Mouse (Mus musculus) erythroblast, embryonic 14.5 days (primary cell): ENCODE data around the gene D630045J12Rik.

Source experiments
- GATA1 ChIP-seq: IDR thresholded peaks from 2 replicates; pipeline ENCODE4 v1.6.1; 2012; ENCODE audit warnings: low read length, inconsistent platforms, mixed read lengths
- TAL1 ChIP-seq: IDR thresholded peaks from 3 replicates; pipeline ENCODE4 v1.6.1; 2012; ENCODE audit warnings: low read length, inconsistent platforms, mixed read lengths

DNA sequence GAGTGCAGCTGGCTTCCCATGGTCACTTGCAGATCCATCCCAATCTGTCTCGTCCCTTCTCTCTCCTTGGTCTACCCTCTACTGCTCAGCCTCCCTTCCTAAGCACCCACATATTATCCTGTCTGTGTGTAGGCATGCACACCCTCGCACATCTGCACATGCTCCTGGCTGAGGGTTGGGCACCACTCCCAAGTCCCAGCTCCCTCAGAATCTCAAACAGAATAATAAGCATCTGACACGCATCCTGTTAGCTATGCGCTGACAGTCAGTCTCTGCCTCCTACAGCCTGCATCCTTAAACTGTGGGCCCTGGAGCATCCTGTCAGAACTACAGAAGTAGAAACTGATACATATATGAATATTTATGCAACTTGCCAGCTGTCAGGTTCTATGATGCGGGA lies 13.2 kb downstream of the D630045J12Rik start:
- TF ChIP-seq GATA1 (no peak), TAL1 (no peak)
